Mouse (Mus musculus): Measurements from ENCODE around the gene Fam228b.

DNA sequence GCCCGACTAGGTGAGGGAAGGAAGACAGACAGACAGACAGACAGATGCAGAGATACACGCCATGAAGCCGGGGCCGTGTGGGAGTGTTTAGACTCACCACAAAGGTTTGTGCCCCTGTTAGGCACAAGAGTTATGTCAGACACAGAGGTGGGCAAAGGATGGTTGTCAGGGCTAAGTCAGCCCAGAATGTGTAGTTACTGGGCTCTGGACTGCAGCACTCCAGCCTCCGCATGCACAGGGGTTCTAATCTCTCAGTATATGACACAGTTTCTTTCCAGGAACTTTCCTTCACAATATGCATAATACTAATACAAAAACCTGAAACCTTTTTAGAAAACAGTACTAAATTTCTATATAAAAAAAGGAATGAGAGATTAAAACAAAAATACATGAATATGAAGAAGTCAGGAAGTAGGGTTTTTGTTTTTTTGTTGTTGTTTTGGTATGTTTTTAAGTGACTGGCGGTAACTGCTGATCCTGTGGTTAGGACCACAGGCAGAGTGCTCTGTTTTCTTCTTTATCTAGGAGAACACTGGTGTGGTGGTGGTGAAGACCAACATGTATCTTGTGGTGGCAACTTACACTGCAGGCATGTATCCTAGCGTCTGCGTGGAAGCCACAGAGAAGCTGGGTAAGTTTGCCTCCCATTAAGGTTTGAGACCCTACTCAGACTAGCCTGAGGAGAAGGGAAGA is 6.0 kb upstream of the Fam228b start:
- TF ChIP-seq CTCF (conservative IDR thresholded peaks at IDR 0.05; ENCODE audit: insufficient read depth, insufficient read length, low read depth, low read length) (no peak), POLR2A (IDR thresholded peaks at IDR 0.05; ENCODE audit: low read depth, low read length) (no peak)
